Mouse (Mus musculus) ES-Bruce4 (cell line): ENCODE data around the gene Usp12.

Source experiments
- CTCF ChIP-seq: IDR thresholded peaks from one replicate; pipeline ENCODE4 v1.8.1; 2011; ENCODE audit warnings: low read depth, low read length
- EP300 ChIP-seq: IDR thresholded peaks from 2 replicates; pipeline ENCODE4 v1.6.1; 2011; ENCODE audit warnings: low read depth, low read length; ENCODE audit not compliant: insufficient read depth
- POLR2A ChIP-seq: IDR thresholded peaks from one replicate; pipeline ENCODE4 v1.8.1; 2011; ENCODE audit warnings: low read length; ENCODE audit not compliant: insufficient read depth

- TF ChIP-seq CTCF (no peak), POLR2A (no peak), EP300 (no peak)
Observed at GRCm38 (mm10) chr5:146692976-146693361, 101.8 kb downstream of the Usp12 start.
